Mouse (Mus musculus) kidney, embryonic 14.5 days (tissue): ENCODE results near the gene Hras. TPM values are rescaled to one million over a fixed set of nuclear protein-coding genes. Genes with fewer than 3 reads are reported as not detected.
A peak's percentile ranks its signal among the peaks of the same experiment; 100 is the strongest.

ENCODE experiments used
- ATAC-seq: fragments of 200-750 bp; cut with Nextera tagmentation; 2 replicates; pipeline ENCODE4 v1.8.0; 2017; ENCODE audit warnings: moderate number of reproducible peaks, mild to moderate bottlenecking, moderate TSS enrichment, moderate library complexity; ENCODE audit not compliant: low FRiP score, low TSS enrichment
- H3K27ac ChIP-seq: fragments of 300-500 bp; sonication (generic); 2 replicates; pipeline ENCODE4 v1.5.1; 2014; ENCODE audit warnings: low read depth, mild to moderate bottlenecking, low read length, moderate library complexity, mixed read lengths
- H3K27me3 ChIP-seq: fragments of 300-500 bp; sonication (generic); 2 replicates; pipeline ENCODE4 v1.6.1; 2014; ENCODE audit warnings: mild to moderate bottlenecking, low read length; ENCODE audit not compliant: control insufficient read depth, insufficient read depth
- H3K36me3 ChIP-seq: fragments of 300-500 bp; sonication (generic); 2 replicates; pipeline ENCODE4 v1.6.1; 2014; ENCODE audit warnings: low read length, mixed read lengths; ENCODE audit not compliant: control insufficient read depth, insufficient read depth
- H3K4me1 ChIP-seq: fragments of 300-500 bp; sonication (generic); 2 replicates; pipeline ENCODE4 v1.6.1; 2014; ENCODE audit warnings: low read length, mixed read lengths; ENCODE audit not compliant: control insufficient read depth, insufficient read depth
- H3K4me2 ChIP-seq: fragments of 300-500 bp; sonication (generic); replicated peaks from 2 replicates; pipeline ENCODE4 v1.6.1; 2014; ENCODE audit warnings: low read depth, mild to moderate bottlenecking, low read length
- H3K4me3 ChIP-seq: fragments of 300-500 bp; sonication (generic); 2 replicates; pipeline ENCODE4 v1.5.1; 2014; ENCODE audit warnings: mild to moderate bottlenecking, low read length
- H3K9ac ChIP-seq: fragments of 300-500 bp; sonication (generic); 2 replicates; pipeline ENCODE4 v1.6.1; 2014; ENCODE audit warnings: low read depth, mild to moderate bottlenecking, low read length, moderate library complexity
- H3K9me3 ChIP-seq: fragments of 300-500 bp; sonication (generic); 2 replicates; pipeline ENCODE4 v1.6.1; 2016; ENCODE audit warnings: low read length; ENCODE audit not compliant: control insufficient read depth
- WGBS: fragments of 180-500 bp; shearing (Covaris S2); extraction: QIAGEN DNeasy Blood & Tissue Kit; methylation state at CpG from one replicate; pipeline ENCODE4 v1.1.7; 2014; 5-methylcytosine and 5-hydroxymethylcytosine counted together
- polyA plus RNA-seq: library from polyadenylated mRNA; unstranded; fragments of >200 nt; fragmentation: Nextera tagmentation; extraction: Ambion mirVana; gene quantifications from 2 replicates; pipeline ENCODE4 v1.2.1, GENCODE M21; 2014

Hras gene
- polyA plus RNA-seq: 97.2 and 97.8 TPM in 2 replicates

DNA sequence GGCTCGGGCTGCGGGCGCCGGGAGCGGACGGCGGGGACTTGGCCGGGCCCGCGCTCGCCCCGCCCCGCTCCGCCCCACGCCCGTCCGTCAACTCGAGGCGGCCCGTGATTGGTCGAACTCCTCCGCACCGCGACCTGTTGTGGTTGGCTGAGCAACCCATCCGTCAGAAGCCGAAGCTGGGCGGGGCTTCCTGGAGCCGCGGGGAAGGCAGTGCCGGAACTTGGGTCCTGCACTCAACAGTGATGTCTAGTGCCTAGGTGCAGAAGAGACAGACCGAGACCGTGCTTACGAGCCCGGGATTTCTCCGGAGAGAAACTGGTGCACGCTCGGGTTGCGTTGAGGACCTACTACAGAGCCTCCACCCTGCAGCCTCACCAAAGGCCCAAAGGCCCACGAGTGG is at the start of gene Hras, which contains the start of gene Lrrc56:
Hras (minus strand) TSS at position 58 of the 400 bp plus-strand sequence.
Lrrc56 (plus strand) TSS at position 210 of the 400 bp plus-strand sequence.
- WGBS: under 1% methylated on average over 31 of the region's 39 CpGs
- no peaks in the 10 kb centered on the region for H3K9me3 ChIP-seq

DNA sequence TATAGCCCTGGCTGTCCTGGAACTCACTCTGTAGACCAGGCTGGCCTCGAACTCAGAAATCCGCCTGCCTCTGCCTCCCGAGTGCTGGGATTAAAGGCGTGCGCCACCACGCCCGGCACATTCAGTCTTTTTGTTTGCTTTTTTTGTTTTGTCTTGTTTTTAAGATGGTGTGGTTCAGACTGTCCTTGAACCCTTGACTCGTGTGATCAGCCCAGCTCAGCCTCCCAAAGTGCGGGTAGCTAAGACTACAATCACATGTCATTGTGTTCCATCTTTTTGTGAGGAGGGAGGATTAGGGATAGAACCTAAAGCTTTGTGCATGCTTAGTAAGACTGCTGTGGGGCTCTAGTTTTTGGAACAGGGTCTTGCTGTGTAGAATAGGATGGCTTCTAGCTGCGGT is 37.7 kb upstream of the Hras start:
- Histone ChIP-seq H3K9ac (no peak overlapping the region), H3K36me3 (peaks cover 55% of the 10 kb centered on the region), H3K27me3 (no peaks in the 10 kb centered on the region), H3K4me2 (no peak overlapping the region), H3K9me3 (no peaks in the 10 kb centered on the region), H3K4me3 (no peak overlapping the region), H3K27ac (no peak overlapping the region), H3K4me1 (peaks cover 18% of the 10 kb centered on the region)
- 96% methylated on average over 10 of the region's 10 CpGs for WGBS
- no peak for ATAC-seq

More for the DNA sequence above, at the start of gene Hras, which contains the start of gene Lrrc56:
- Histone ChIP-seq H3K4me1 (peaks cover 14% of the 10 kb centered on the region; the same call in 1 of the 2 replicates), H3K27ac (peak within 1 kb of the TSS; percentile 84), H3K4me2 (peak within 1 kb of the TSS; percentile 97), H3K4me3 (peak within 1 kb of the TSS; percentile 92), H3K27me3 (no peaks in the 10 kb centered on the region), H3K9ac (peak within 1 kb of the TSS; percentile 93), H3K36me3 (peaks cover 31% of the 10 kb centered on the region)
- ATAC-seq: peak; percentile 93

DNA sequence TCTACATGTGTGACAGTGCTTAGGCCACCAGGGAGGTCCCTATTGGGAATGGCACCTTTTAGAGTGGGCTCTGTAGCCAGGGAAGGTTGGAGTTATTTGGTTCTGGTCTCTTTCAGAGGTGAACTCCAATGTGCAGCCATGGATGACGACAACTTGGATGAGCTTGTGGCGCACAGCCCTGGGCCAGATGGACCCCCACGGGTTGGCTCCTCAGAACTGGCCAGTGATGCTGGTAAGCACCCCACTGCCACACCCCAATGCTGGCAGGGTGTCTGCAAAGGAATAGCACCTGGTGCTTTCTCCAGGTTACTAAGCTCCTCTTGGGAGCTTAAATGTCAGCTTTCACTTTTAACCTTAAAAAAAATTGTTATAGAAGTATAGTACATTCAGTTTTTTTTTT is 37.3 kb upstream of the Hras start:
- WGBS: 94% methylated on average over 3 of the region's 3 CpGs

DNA sequence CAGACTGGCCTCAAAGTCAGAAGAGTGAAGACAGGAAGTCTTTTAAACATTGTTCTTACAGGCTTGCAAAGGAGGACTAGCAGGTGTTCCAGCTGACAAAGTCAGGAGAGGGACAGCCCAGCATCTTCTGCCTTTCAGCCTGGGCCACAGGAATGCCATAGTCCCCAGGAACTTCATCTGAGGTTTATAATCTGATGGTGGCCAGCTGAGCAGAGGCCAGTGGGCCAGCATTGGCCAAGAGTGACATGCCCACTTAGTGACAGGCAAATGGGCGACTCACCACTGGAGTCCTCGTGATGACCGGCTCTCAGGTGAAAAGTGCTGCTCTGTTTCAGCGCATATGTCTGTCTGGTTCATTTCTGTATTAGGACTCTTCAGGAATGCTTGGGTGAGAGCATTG is 36.8 kb upstream of the Hras start:
- no peak overlapping the region for H3K4me3 ChIP-seq
- no peaks in the 10 kb centered on the region for H3K9me3 ChIP-seq
- 90% methylated on average over 4 of the region's 4 CpGs for WGBS
- peaks cover 49% of the 10 kb centered on the region for H3K36me3 ChIP-seq
- no peaks in the 10 kb centered on the region for H3K27me3 ChIP-seq
- no peak overlapping the region for H3K27ac ChIP-seq
- no peak for ATAC-seq
- 0 out of 2 replicates have a peak overlapping the region, but pooled peaks have one; percentile 12 for H3K9ac ChIP-seq
- H3K4me2 ChIP-seq: no peak overlapping the region
- H3K4me1 ChIP-seq: peaks cover 18% of the 10 kb centered on the region

More for the DNA sequence above, 37.3 kb upstream of the Hras start:
- H3K4me2 ChIP-seq: no peak overlapping the region
- no peak overlapping the region for H3K9ac ChIP-seq
- H3K27ac ChIP-seq: no peak overlapping the region
- no peak for ATAC-seq
- H3K4me1 ChIP-seq: peaks cover 18% of the 10 kb centered on the region
- H3K36me3 ChIP-seq: peaks cover 52% of the 10 kb centered on the region
- no peaks in the 10 kb centered on the region for H3K27me3 ChIP-seq
- no peak overlapping the region for H3K4me3 ChIP-seq
- no peaks in the 10 kb centered on the region for H3K9me3 ChIP-seq

DNA sequence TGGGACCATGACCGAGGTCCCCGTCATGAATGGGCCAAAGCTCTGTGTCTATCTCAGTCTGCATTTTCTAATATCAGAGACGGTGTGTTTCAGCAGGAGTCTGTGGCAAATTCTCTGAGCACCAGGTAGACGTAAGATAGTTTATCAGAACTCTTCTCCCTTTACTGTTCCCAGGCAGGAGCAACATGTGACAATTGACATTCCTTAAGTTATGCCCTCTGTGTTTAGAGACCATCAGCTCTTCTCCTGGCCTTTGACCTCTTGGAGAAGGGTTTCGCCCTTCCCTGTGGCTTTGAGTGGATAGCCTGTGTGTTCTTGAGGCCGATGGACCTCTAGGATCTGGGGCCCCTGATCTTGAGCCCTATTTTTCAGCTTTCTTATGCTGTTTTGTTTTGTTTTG is 35.9 kb upstream of the Hras start:
- Histone ChIP-seq H3K4me3 (peak overlapping the region; percentile 100), H3K9me3 (no peaks in the 10 kb centered on the region), H3K36me3 (peaks cover 40% of the 10 kb centered on the region), H3K27me3 (no peaks in the 10 kb centered on the region), H3K9ac (peak overlapping the region; percentile 98), H3K4me1 (peaks cover 18% of the 10 kb centered on the region), H3K27ac (no peak overlapping the region), H3K4me2 (peak overlapping the region; percentile 80)
- no peak for ATAC-seq
- WGBS: 60% methylated on average over 6 of the region's 6 CpGs

DNA sequence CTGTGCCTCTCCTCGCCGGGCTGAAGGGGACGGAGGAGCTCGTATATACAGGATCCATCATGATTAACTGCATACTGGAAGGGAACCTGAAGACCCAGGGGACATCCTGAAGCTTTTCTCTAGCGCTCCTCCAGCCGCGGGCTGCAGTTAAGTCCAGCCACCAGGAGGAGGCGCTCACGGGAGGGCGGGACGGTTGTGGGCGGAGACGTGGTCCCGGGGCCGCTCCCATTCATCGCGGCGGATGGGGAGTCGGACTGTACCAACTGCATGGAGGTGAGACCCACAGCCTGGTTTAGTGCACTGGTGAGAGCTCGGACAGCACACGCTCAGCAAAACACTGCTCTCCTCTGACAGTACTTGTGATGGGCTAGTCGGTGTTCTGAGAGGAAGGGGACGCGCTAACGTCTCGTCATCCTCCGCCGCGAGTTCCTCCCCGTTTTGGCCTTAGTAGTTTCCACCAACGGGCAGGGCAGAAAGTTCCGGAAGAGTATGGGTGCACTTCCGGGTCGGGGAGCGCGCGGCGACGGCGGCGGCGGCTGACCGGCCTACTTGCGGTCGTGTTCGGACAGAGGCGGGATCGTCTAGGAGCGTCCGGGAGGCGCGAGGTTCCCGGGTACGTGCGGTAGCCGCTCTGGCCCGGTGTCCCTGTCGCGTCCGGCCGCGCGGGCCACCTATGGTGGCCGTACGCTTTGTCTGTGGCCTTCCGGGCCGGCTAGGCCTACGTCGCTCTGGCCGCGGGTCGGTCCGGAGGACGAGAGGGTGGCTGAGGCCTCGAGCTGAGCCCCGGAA is 34.7 kb upstream of the Hras start, which contains the start of gene Phrf1:
Phrf1 (plus strand) TSS at position 506 of the 789 bp plus-strand sequence.
- Histone ChIP-seq H3K4me2 (peak within 1 kb of the TSS; percentile 80), H3K27ac (peak within 1 kb of the TSS; percentile 73), H3K9me3 (no peaks in the 10 kb centered on the region), H3K36me3 (peaks cover 28% of the 10 kb centered on the region), H3K4me1 (peaks cover 18% of the 10 kb centered on the region), H3K9ac (peak within 1 kb of the TSS; percentile 98), H3K27me3 (no peaks in the 10 kb centered on the region), H3K4me3 (peak within 1 kb of the TSS; percentile 100)
- ATAC-seq: peak; percentile 94
- WGBS: under 1% methylated on average over 74 of the region's 76 CpGs

DNA sequence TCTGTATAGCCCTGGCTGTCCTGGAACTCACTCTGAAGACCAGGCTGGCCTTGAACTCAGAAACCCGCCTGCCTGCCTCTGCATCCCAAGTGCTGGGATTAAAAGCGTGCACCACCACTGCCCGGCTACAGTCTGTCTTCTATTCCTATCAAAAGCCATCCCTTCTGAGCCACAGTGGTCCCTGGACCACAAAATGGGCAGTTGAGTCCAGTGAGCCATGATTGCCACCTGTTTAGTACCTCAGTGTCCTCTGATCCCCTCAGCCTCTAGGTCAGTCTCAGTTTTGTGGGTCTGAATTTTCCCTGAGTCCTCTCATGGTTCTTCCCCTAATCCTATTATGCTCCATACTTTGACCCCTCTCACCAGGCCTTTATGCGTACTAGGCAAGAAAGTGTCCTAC is 34.0 kb upstream of the Hras start:
- H3K9me3 ChIP-seq: no peaks in the 10 kb centered on the region
- 84% methylated on average over 4 of the region's 4 CpGs for WGBS
- H3K4me3 ChIP-seq: peak overlapping the region; percentile 100; the same call in 1 of the 2 replicates
- no peak overlapping the region for H3K27ac ChIP-seq
- H3K4me1 ChIP-seq: peaks cover 18% of the 10 kb centered on the region
- no peaks in the 10 kb centered on the region for H3K27me3 ChIP-seq
- H3K36me3 ChIP-seq: peaks cover 21% of the 10 kb centered on the region
- H3K4me2 ChIP-seq: no peak overlapping the region
- no peak for ATAC-seq
- peak overlapping the region; percentile 98; the same call in 1 of the 2 replicates for H3K9ac ChIP-seq

DNA sequence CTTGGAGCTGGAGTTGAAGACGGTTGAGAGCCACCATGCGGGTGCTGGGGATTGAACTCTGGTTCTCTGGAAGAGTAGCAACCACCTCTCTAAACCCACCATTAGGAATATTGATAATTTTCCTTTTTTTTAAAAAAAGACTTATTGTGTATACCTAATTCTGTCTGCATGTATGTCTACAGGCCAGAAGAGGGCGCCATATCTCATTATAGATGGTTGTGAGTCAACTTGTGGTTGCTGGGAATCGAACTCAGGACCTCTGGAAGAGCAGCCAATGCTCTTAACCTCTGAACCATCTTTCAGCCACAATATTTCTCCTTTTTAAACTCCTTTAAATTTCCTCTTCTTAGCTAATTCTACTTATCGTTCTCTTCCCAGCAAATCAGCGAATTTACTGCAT is 32.7 kb upstream of the Hras start:
- H3K4me1 ChIP-seq: peaks cover 25% of the 10 kb centered on the region
- ATAC-seq: no peak
- no peaks in the 10 kb centered on the region for H3K9me3 ChIP-seq
- no peak overlapping the region for H3K27ac ChIP-seq
- H3K9ac ChIP-seq: no peak overlapping the region
- H3K4me2 ChIP-seq: no peak overlapping the region
- no peaks in the 10 kb centered on the region for H3K27me3 ChIP-seq
- H3K4me3 ChIP-seq: no peak overlapping the region
- WGBS: 81% methylated on average over 6 of the region's 6 CpGs
- peaks cover 9% of the 10 kb centered on the region for H3K36me3 ChIP-seq

DNA sequence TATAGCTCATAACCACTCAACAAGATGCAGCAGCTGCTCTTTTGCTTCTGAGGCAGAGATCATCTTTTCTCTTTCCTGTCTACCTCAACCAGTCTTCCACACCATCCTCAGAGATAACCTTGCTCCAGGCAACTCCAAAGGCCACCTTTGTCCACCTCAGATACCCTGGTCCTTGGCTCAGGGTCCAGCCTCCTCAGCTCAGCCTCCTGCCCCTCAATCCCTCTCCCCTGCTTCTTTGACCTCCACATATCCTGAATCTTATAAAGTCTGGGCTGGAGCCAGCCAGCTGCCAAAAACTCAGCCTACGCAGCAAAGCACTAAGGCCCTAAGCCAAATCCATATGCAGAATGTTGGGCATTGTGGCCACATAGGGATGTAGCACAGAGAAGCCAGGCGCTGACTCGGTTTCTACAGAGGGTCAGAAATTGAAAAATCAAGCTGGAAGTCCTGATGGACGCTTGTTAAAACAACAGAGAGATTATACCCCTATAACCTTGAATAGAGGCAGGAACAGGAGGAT is 29.0 kb upstream of the Hras start:
- Histone ChIP-seq H3K27ac (peak overlapping the region; percentile 77; the same call in 1 of the 2 replicates), H3K4me2 (no peak overlapping the region; the same call in 1 of the 2 replicates), H3K4me1 (peaks cover 17% of the 10 kb centered on the region; the same call in 1 of the 2 replicates), H3K9me3 (no peaks in the 10 kb centered on the region), H3K27me3 (no peaks in the 10 kb centered on the region), H3K4me3 (no peak overlapping the region), H3K9ac (peak overlapping the region; percentile 48; the same call in 1 of the 2 replicates), H3K36me3 (peaks cover 10% of the 10 kb centered on the region; the same call in 1 of the 2 replicates)
- 86% methylated on average over 4 of the region's 4 CpGs for WGBS
- no peak for ATAC-seq
